Mouse (Mus musculus) CH12.LX (cell line): ENCODE results near the gene Tcf7l1.

Experiments used
- EP300 ChIP-seq: IDR thresholded peaks from 2 replicates; pipeline ENCODE4 v1.6.1; 2011; ENCODE audit warnings: low read length, improper control_type of control experiment
- MAFK ChIP-seq: IDR thresholded peaks from 2 replicates; pipeline ENCODE4 v1.6.1; 2011; ENCODE audit warnings: low read length, improper control_type of control experiment; ENCODE audit not compliant: insufficient replicate concordance
- MEF2A ChIP-seq: IDR thresholded peaks from 2 replicates; pipeline ENCODE4 v1.6.1; 2014; ENCODE audit warnings: low read depth, mild to moderate bottlenecking, inconsistent platforms, low read length, improper control_type of control experiment, borderline replicate concordance
- POLR2A ChIP-seq: IDR thresholded peaks from 2 replicates; pipeline ENCODE4 v1.6.1; 2011; ENCODE audit warnings: low read depth, mild to moderate bottlenecking, improper control_type of control experiment, low read length
- SIN3A ChIP-seq: IDR thresholded peaks from 2 replicates; pipeline ENCODE4 v1.6.1; 2012; ENCODE audit warnings: low read length, improper control_type of control experiment, inconsistent platforms
- USF1 ChIP-seq: IDR thresholded peaks from 2 replicates; pipeline ENCODE4 v1.6.1; 2014; ENCODE audit warnings: low read depth, mild to moderate bottlenecking, inconsistent platforms, low read length, improper control_type of control experiment

GRCm38 (mm10) chr6:72747156-72747555, 41.9 kb downstream of the Tcf7l1 start:
- TF ChIP-seq EP300 = no peak
- TF ChIP-seq USF1 = no peak
- no peak for TF ChIP-seq MAFK
- no peak for TF ChIP-seq SIN3A
- no peak for TF ChIP-seq MEF2A
- TF ChIP-seq POLR2A = no peak
